ENCODE assay signal across 8 mouse cellular contexts in the genomic region with DNA sequence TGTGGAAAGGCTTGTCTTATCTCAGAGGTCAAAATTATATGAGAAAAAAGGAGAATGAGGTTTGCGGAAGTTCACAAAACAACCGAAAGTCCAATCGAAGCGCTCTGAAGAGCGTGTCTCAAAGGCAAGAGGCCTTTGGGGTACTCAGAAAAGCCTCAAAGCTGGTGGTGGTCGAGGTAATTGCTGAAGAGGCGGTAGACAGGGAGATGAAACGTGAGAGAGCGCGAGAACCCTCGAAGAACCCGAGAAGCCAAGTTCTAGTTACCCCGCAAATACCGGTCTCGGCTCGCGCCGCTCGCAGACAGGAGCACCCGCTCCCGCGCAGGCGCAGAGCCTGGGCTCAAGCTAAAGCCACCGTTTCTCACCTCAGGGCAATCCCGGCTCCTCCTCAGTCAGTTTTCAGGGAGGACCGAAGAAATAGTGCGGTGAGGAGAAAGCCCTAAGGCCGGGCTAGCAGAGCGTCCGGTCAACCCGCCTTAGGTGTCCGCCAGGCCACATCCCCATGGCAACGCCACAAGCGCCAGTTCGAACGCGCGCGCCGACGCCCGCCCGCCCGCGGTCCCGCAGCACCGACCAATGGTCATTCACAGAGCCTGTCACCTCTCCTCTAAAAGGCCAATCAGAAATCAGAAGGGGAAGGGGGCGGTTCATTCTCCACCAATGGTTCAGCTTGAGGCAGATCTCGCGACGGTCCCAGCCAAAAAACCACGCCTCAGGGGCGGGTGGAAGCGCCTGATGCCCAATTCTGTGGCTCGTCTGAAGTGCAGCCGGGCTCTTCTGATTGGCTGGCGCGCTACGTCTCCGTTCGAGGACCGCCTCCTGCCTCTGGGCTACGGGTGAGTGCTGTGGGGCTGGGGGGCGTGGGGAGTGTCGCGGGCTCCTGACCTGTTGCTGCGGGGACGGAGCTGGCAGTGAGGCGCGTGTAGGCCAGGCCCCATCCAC. TPM values are rescaled to one million over a fixed set of nuclear protein-coding genes. Genes with fewer than 3 reads are reported as not detected.
DNase-seq lines count a peak whose midpoint lies in the region; ATAC-seq and TF ChIP-seq lines count a peak whose summit lies in the region.

Kif24 (minus strand) TSS at position 543 of the 942 bp plus-strand sequence.
Nudt2 (plus strand) TSS at position 807 of the 942 bp plus-strand sequence.

- WGBS in hindbrain, postnatal 0 days = under 1% methylated on average over 70 of the region's 70 CpGs

- ATAC-seq in common myeloid progenitor, adult 5-6 weeks (replicated peaks; ENCODE audit: low read depth, poor library complexity, severe bottlenecking) = peak; percentile 92
- ATAC-seq in hindbrain, postnatal 0 days = peak; percentile 99
- ATAC-seq in megakaryocyte, adult 5-6 weeks (ENCODE audit: poor library complexity, severe bottlenecking) = peak; percentile 95

- H3K4me1 ChIP-seq in hindbrain, postnatal 0 days (ENCODE audit: insufficient read depth, low read length) = no peaks in the 10 kb centered on the region

- H3K9ac ChIP-seq in hindbrain, postnatal 0 days (replicated peaks; ENCODE audit: low read length) = peak within 1 kb of the TSS; percentile 52

- TF ChIP-seq CTCF in gastrocnemius, adult 2 months (IDR thresholded peaks at IDR 0.05) = no peak
- TF ChIP-seq CTCF in hindbrain, postnatal 0 days (IDR thresholded peaks at IDR 0.05; ENCODE audit: low read depth) = no peak
- no peak; the same call in 1 of the 2 replicates for TF ChIP-seq CTCF in left cerebral cortex, adult 2 months (IDR thresholded peaks at IDR 0.05)

- no peaks in the 10 kb centered on the region for H3K9me3 ChIP-seq in hindbrain, postnatal 0 days (ENCODE audit: low read length)

- peak within 1 kb of the TSS; percentile 88 for H3K27ac ChIP-seq in gastrocnemius, adult 2 months
- H3K27ac ChIP-seq in hindbrain, postnatal 0 days = peak within 1 kb of the TSS; percentile 66; the same call in 1 of the 2 replicates
- peak within 1 kb of the TSS; percentile 76 for H3K27ac ChIP-seq in left cerebral cortex, adult 2 months

- peak within 1 kb of the TSS; percentile 78 for H3K4me3 ChIP-seq in gastrocnemius, adult 2 months
- H3K4me3 ChIP-seq in hindbrain, postnatal 0 days (ENCODE audit: low read length) = peak within 1 kb of the TSS; percentile 74
- peak within 1 kb of the TSS; percentile 64 for H3K4me3 ChIP-seq in left cerebral cortex, adult 2 months

- H3K4me2 ChIP-seq in hindbrain, postnatal 0 days (ENCODE audit: low read depth, low read length) = peak within 1 kb of the TSS; percentile 73

- H3K36me3 ChIP-seq in hindbrain, postnatal 0 days (ENCODE audit: insufficient read depth, low read length) = no peaks in the 10 kb centered on the region

- DNase-seq in ZHBTc4 (ENCODE audit: low read depth, low spot score) = peak; percentile 100
- DNase-seq in gastrocnemius, adult 2 months = peak; percentile 99
- DNase-seq in hindbrain, postnatal 0 days (ENCODE audit: low spot score) = peak; percentile 100
- peak; percentile 96 to 97 for DNase-seq in left cerebral cortex, adult 2 months (ENCODE audit: extremely low spot score in 1 of 2, low spot score in 2 of 2)
- peak; percentile 98 to 99 for DNase-seq in right cerebral cortex, adult 2 months (ENCODE audit: low spot score in 2 of 2)
- DNase-seq in urinary bladder, postnatal 14 days (ENCODE audit: low spot score) = peak; percentile 98

- intact Hi-C loops in gastrocnemius, adult 2 months (cut with DNase I) = loop anchor here (5.0 kb wide), 2 partner anchors 148 to 188 kb away; no protein-coding TSS in a partner anchor
- intact Hi-C loops in left cerebral cortex, adult 2 months (cut with DNase I) = no loop called here

- no peaks in the 10 kb centered on the region for H3K27me3 ChIP-seq in hindbrain, postnatal 0 days (ENCODE audit: insufficient read depth, low read length)

RNA-seq across cellular contexts. Expression of gene Kif24, which starts in this region (rescaled TPM):
- 10.0 and 22.2 TPM in 2 replicates for total RNA-seq in common myeloid progenitor, adult 5-6 weeks (2017)
- under 1 TPM; 0.31 to 0.33 TPM for total RNA-seq in gastrocnemius, adult 2 months (2021)
- total RNA-seq in hindbrain, postnatal 0 days (2014; rRNA removed) = 4.2 and 4.8 TPM in 2 replicates
- 2.3 and 2.7 TPM in 2 replicates for polyA plus RNA-seq in hindbrain, postnatal 0 days (2015; fragmentation: Nextera tagmentation; extraction: Ambion mirVana)
- total RNA-seq in left cerebral cortex, adult 2 months (2021) = 1 to 10 TPM; 1.4 to 1.9 TPM
- total RNA-seq in megakaryocyte, adult 5-6 weeks (2015) = 10.7 and 16.0 TPM in 2 replicates
- 7.0 and 9.7 TPM in 2 replicates for total RNA-seq in megakaryocyte, adult 5-6 weeks (2017)

RNA-seq across cellular contexts. Expression of gene Nudt2, which starts in this region (rescaled TPM):
- 21.6 and 32.4 TPM in 2 replicates for total RNA-seq in common myeloid progenitor, adult 5-6 weeks (2017)
- 10 to 100 TPM; 22.7 to 27.6 TPM for total RNA-seq in gastrocnemius, adult 2 months (2021)
- 29.2 and 40.7 TPM in 2 replicates for total RNA-seq in hindbrain, postnatal 0 days (2014; rRNA removed)
- 68.6 and 71.6 TPM in 2 replicates for polyA plus RNA-seq in hindbrain, postnatal 0 days (2015; fragmentation: Nextera tagmentation; extraction: Ambion mirVana)
- total RNA-seq in left cerebral cortex, adult 2 months (2021) = 10 to 100 TPM; 25.3 to 28.2 TPM
- total RNA-seq in megakaryocyte, adult 5-6 weeks (2015) = 13.8 and 24.0 TPM in 2 replicates
- total RNA-seq in megakaryocyte, adult 5-6 weeks (2017) = 19.6 and 20.9 TPM in 2 replicates

Comparison
In these comparisons a context has a peak if more than half of its experiments do, and no peak if none do; other contexts are left out.
1. Peak in every context shown above with its lines: DNase-seq, ATAC-seq, H3K4me3 ChIP-seq and H3K27ac ChIP-seq.